Mouse (Mus musculus) thymus, adult 2 months (tissue): Measurements from ENCODE around the gene Cep164. TPM values are rescaled to one million over a fixed set of nuclear protein-coding genes. Genes with fewer than 3 reads are reported as not detected.

Experiments
- DNase-seq: peaks from one replicate; pipeline ENCODE4 v3.0.0; 2021
- H3K27ac ChIP-seq: fragments of 200-500 bp; 2 replicates; pipeline ENCODE4 v1.5.1; 2012; ENCODE audit warnings: low read length, control low read depth; ENCODE audit not compliant: control insufficient read depth, insufficient read depth
- H3K27me3 ChIP-seq: fragments of 200-500 bp; 2 replicates; pipeline ENCODE4 v1.6.1; 2012; ENCODE audit warnings: mild to moderate bottlenecking, low read length, moderate library complexity, mixed read lengths; ENCODE audit not compliant: control insufficient read depth, insufficient read depth
- H3K36me3 ChIP-seq: fragments of 200-500 bp; 2 replicates; pipeline ENCODE4 v1.6.1; 2012; ENCODE audit warnings: mild to moderate bottlenecking, low read length, moderate library complexity; ENCODE audit not compliant: control insufficient read depth, insufficient read depth
- H3K4me1 ChIP-seq: fragments of 200-500 bp; replicated peaks from 2 replicates; pipeline ENCODE4 v1.6.1; 2012; ENCODE audit warnings: low read length; ENCODE audit not compliant: control insufficient read depth, insufficient read depth
- H3K4me3 ChIP-seq: fragments of 200-500 bp; 2 replicates; pipeline ENCODE4 v1.5.1; 2012; ENCODE audit warnings: mild to moderate bottlenecking, low read length, control low read depth, moderate library complexity; ENCODE audit not compliant: control insufficient read depth, insufficient read depth
- CTCF ChIP-seq: fragments of 200-500 bp; IDR thresholded peaks from 2 replicates; pipeline ENCODE4 v1.5.1; 2012; ENCODE audit warnings: mild to moderate bottlenecking, control low read depth, low read length, moderate library complexity, borderline replicate concordance; ENCODE audit not compliant: control insufficient read depth, poor library complexity, insufficient read depth; ENCODE audit errors: extremely low read depth
- POLR2A ChIP-seq: fragments of 200-500 bp; IDR thresholded peaks from 2 replicates; pipeline ENCODE4 v1.6.1; 2012; ENCODE audit warnings: mild to moderate bottlenecking, low read length, control low read depth, moderate library complexity; ENCODE audit not compliant: control insufficient read depth, poor library complexity, insufficient read depth; ENCODE audit errors: extremely low read depth
- WGBS: fragments of 180-500 bp; shearing (Covaris S2); methylation state at CpG from one replicate; pipeline ENCODE4 v1.1.7; 2018; 5-methylcytosine and 5-hydroxymethylcytosine counted together
- polyA plus RNA-seq: library from polyadenylated mRNA; depleted of rRNA; stranded (reverse); fragments of >200 nt; gene quantifications from 2 replicates; pipeline ENCODE4 v1.2.3, GENCODE M21; 2012

The Cep164 gene
- polyA plus RNA-seq, 1 experiment = 32.0 TPM

DNA sequence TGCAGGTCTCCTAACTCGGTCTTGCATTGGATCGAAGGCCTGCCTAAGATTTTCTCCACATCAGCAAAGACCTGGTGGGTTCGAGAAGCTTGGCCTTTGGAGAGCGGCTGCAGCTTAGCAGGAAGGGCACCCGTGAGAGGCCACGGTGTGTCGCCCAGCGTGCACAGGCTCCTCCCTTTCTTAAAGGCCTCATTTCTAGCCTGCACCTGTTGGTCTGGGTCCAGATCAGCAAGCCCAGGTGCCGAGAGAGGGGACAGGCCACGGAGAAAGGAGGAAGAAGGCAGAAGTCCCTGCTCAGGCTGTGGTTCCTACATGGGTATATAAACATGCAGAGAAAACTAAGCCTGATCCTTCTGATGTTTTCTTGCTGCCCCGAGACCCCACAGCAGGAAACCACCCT is 21.2 kb downstream of the Cep164 start:
- Histone ChIP-seq H3K4me1 (peaks cover 19% of the 10 kb centered on the region), H3K27me3 (no peaks in the 10 kb centered on the region), H3K27ac (no peak overlapping the region), H3K4me3 (no peak overlapping the region), H3K36me3 (no peaks in the 10 kb centered on the region)
- DNase-seq = no peak
- WGBS = 60% methylated on average over 11 of the region's 11 CpGs
- TF ChIP-seq CTCF (no peak), POLR2A (no peak)

- TF ChIP-seq POLR2A = no peak
- no peak for TF ChIP-seq CTCF
- Histone ChIP-seq H3K4me1 (peaks cover 19% of the 10 kb centered on the region), H3K36me3 (no peaks in the 10 kb centered on the region), H3K27ac (no peak overlapping the region), H3K27me3 (no peaks in the 10 kb centered on the region), H3K4me3 (no peak overlapping the region)
- over 99% methylated on average over 11 of the region's 11 CpGs for WGBS
- no peak for DNase-seq
These were observed 21.6 kb downstream of the Cep164 start for GRCm38 (mm10) chr9:45806847-45807246.

DNA sequence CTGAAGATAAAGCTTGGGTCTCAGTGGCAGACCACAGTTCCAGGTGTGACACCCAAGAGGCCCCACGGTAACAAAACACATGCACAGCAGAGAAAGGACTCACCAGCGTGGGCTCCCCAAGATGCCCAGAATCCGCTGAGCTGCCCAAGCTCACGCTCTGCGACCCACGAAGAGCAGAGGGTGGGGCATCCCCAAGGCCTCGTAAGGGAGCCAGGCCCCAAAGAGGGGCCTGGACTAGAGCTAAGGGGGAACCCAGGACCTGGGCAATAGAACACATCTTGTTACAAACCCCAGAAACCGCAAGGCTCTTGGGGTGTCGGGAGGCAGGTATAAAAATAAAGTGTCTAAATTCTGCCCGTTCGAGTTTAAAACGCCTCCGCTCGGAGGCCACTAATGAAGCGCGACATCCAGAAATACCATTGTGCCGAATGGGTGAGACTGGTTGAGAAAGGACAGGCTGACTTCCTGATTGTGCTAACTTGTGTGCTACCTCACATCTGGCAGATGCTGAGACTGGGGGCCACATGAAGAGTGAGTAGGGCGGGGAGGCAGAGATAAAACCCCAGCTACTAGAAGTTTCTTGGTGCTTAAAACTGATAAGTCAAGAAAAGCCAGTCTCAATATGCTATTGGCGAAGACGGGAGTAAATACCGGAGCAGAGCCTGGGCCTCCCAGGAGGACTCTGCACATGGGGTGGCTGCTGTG is 25.3 kb downstream of the Cep164 start:
- H3K4me1 ChIP-seq = peaks cover 15% of the 10 kb centered on the region
- H3K36me3 ChIP-seq = no peaks in the 10 kb centered on the region
- H3K4me3 ChIP-seq = no peak overlapping the region
- H3K27ac ChIP-seq = no peak overlapping the region
- no peak for TF ChIP-seq CTCF
- TF ChIP-seq POLR2A = no peak
- DNase-seq = no peak
- H3K27me3 ChIP-seq = no peaks in the 10 kb centered on the region
- WGBS = 75% methylated on average over 21 of the region's 21 CpGs

DNA sequence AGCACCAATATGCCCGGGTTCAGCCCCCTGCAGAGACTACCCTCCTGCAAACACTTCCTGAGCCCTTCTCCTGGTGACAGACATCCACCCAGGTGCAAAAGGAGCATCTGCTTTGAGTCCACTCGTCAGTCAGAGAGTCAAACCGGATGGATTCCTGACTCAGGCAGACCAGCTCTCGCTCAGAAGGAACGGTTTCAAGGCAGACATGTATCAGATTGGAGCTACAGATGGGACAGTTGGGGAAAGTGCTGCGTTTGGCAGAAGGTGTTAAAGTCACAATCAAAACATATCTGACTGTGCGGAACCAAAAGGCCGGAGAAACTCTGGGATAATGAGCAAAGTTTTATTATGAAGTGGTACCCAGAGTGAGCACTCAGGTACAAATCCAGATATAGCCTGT is 29.1 kb downstream of the Cep164 start:
- Histone ChIP-seq H3K27me3 (no peaks in the 10 kb centered on the region), H3K4me3 (no peak overlapping the region), H3K4me1 (0 out of 2 replicates have a peak, but pooled peaks cover 3% of the 10 kb centered on the region), H3K36me3 (no peaks in the 10 kb centered on the region), H3K27ac (no peak overlapping the region)
- 96% methylated on average over 8 of the region's 8 CpGs for WGBS
- DNase-seq = no peak
- no peak for TF ChIP-seq CTCF
- TF ChIP-seq POLR2A = no peak

GRCm38 (mm10) chr9:45798467-45799164 is 29.9 kb downstream of the Cep164 start:
- Histone ChIP-seq H3K4me1 (0 out of 2 replicates have a peak, but pooled peaks cover 3% of the 10 kb centered on the region), H3K4me3 (no peak overlapping the region), H3K27ac (no peak overlapping the region), H3K27me3 (no peaks in the 10 kb centered on the region), H3K36me3 (no peaks in the 10 kb centered on the region; the same call in 1 of the 2 replicates)
- DNase-seq = no peak
- TF ChIP-seq CTCF = no peak
- TF ChIP-seq POLR2A = no peak
- WGBS = 77% methylated on average over 13 of the region's 13 CpGs

- DNase-seq = no peak
- no peak overlapping the region for H3K4me3 ChIP-seq
- H3K36me3 ChIP-seq = no peaks in the 10 kb centered on the region; the same call in 1 of the 2 replicates
- no peak overlapping the region for H3K27ac ChIP-seq
- H3K27me3 ChIP-seq = no peaks in the 10 kb centered on the region
- 86% methylated on average over 3 of the region's 3 CpGs for WGBS
- H3K4me1 ChIP-seq = no peaks in the 10 kb centered on the region
- TF ChIP-seq POLR2A (no peak), CTCF (no peak)
These were observed 31.2 kb downstream of the Cep164 start for GRCm38 (mm10) chr9:45797271-45797670.
